Mouse (Mus musculus) brain, embryonic 14.5 days (tissue): ENCODE results near the gene Uck2.

ENCODE experiments used
- CTCF ChIP-seq: fragments of 200-500 bp; IDR thresholded peaks from 2 replicates; pipeline ENCODE4 v1.5.1; 2012; ENCODE audit warnings: inconsistent platforms, mild to moderate bottlenecking, moderate library complexity, borderline replicate concordance; ENCODE audit not compliant: insufficient read depth, insufficient read length; ENCODE audit errors: extremely low read depth
- POLR2A ChIP-seq: fragments of 200-500 bp; IDR thresholded peaks from 2 replicates; pipeline ENCODE4 v1.6.1; 2012; ENCODE audit warnings: mild to moderate bottlenecking, inconsistent platforms, borderline replicate concordance; ENCODE audit not compliant: poor library complexity, insufficient read depth, insufficient read length, severe bottlenecking; ENCODE audit errors: extremely low read depth

GRCm38 (mm10) chr1:167194766-167195165 lies 90.4 kb downstream of the Uck2 start:
- TF ChIP-seq CTCF (no peak), POLR2A (no peak)
